Mouse (Mus musculus): ENCODE data around the gene Tnfsf12.

GRCm38 (mm10) chr11:69661221-69661881 lies 34.3 kb downstream of the Tnfsf12 start:
- TF ChIP-seq POLR2A (IDR thresholded peaks at IDR 0.05; ENCODE audit: control insufficient read depth, extremely low read depth, insufficient read depth, low read length, poor library complexity) = no peak
- no peak for TF ChIP-seq CTCF (IDR thresholded peaks at IDR 0.05; ENCODE audit: borderline replicate concordance, control insufficient read depth, extremely low read depth, insufficient read depth, low read length, poor library complexity)
